Mouse (Mus musculus) left cerebral cortex, postnatal 10 days (tissue): ENCODE data around the gene Fbll1. TPM values are rescaled to one million over a fixed set of nuclear protein-coding genes. Genes with fewer than 3 reads are reported as not detected.
"Not testable (repeated sequence)": the region's sequence is repeated elsewhere in the genome, so short reads cannot be mapped to it uniquely, and the experiment has no call there.

Experiments
- DNase-seq, 2 experiments: peaks; one replicate each; pipeline ENCODE4 v3.0.0; 2021 to 2022; ENCODE audit warnings: low spot score in 2 of 2, mixed read lengths in 1 of 2; ENCODE audit errors: extremely low spot score in 1 of 2
- intact Hi-C: fragments of 180-260 bp; cut with DNase I; formaldehyde crosslinking; loops from one replicate; pipeline ENCODE4 v1.15.1; 2025
- total RNA-seq, 2 experiments: library from RNA; stranded (reverse); gene quantifications; 2 replicates each; pipeline ENCODE4 v1.2.3; 2021

Fbll1 gene
- total RNA-seq, 2 experiments from 2014 or later = 47.7 to 50.8 TPM

DNA sequence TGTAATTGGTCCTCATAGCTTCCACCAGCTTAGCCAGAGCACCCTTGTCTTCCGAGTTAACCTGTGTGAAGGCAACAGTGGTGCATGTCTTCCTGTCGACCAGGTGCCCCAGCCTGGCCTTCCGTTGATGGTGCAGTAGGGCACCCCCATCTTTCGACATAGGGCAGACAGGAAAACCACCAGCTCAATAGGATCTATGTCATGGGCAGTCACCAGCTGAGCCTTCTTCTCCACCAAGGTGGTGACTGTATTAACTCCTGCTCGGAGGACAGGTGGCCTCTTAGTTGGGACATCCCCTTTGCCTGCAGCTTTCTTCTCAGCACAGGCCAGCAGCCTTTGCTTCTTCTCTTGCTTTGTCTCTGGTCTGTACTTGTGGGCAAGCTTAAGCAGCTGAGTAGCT is 5.9 kb downstream of the Fbll1 start:
- intact Hi-C loops, DNase-seq: not testable (repeated sequence)

- intact Hi-C loops = loop anchor here (5.0 kb wide), 1 partner anchor 34 kb away; no protein-coding TSS in a partner anchor
Observed at GRCm38 (mm10) chr11:35788443-35788842, 10.2 kb downstream of the Fbll1 start.

DNA sequence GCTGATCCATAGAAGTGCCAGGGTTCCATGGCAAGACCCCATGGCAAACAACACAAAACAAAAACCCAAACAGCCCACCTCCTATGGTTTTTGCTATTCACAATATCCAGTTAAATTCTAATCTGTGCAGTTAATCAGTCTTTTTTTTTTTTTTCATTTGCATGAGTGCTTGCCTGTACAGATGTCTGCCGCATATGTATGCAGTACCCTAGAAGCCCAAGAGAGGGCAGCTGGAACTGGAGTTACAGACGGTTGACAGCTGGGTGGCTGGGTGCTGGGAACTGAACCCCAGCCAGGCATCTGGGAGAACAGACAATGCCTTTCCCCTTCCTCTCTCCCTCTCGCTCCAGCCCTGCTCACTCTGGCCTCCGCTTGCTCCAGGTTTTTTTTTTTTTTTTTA is 14.1 kb downstream of the Fbll1 start:
- intact Hi-C loops = no loop called here
- no peak for DNase-seq

More at GRCm38 (mm10) chr11:35788443-35788842, 10.2 kb downstream of the Fbll1 start:
- no peak for DNase-seq

DNA sequence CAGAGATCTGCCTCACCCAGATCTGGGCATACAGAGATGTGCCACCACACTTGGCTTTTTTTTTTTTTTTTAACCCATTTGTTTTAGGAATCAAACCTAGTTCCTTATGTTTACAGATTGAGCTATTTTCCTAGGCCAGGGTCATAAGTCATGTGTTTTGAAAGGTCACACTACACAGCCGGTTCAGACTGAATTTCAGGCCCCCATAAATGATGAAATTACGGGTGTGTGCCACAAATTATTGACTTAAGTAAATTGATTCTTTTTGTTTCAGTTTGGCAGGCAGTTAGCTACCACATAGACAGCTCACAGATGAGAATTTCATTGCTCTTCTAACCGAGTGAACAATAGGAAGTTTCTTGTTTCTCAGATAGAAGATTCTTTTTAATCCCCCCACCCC is 14.7 kb downstream of the Fbll1 start:
- intact Hi-C loops = no loop called here
- no peak for DNase-seq

DNA sequence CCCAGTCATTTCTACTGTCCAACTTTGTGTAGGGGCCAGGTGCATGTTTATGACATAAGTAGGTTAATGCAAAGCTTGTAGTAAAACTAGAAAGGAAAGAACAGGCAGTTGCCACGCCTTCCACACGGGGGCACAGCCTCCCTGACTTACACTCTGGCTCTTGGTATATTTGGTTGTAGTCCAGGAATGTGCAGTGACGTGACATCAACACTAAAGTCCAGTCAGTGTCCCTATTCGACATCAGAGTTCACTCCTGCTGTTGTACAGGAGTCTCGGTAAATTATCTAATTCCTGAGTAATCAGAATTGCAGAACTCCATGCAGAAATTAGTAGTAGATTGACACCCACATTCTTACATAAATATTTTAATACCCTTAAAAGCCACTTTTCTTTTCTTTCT is 15.6 kb downstream of the Fbll1 start:
- DNase-seq = no peak
- intact Hi-C loops = no loop called here

GRCm38 (mm10) chr11:35782444-35782843 is 16.2 kb downstream of the Fbll1 start:
- intact Hi-C loops = no loop called here
- DNase-seq = no peak

GRCm38 (mm10) chr11:35780336-35780735 is 18.3 kb downstream of the Fbll1 start:
- no peak for DNase-seq
- intact Hi-C loops = no loop called here

DNA sequence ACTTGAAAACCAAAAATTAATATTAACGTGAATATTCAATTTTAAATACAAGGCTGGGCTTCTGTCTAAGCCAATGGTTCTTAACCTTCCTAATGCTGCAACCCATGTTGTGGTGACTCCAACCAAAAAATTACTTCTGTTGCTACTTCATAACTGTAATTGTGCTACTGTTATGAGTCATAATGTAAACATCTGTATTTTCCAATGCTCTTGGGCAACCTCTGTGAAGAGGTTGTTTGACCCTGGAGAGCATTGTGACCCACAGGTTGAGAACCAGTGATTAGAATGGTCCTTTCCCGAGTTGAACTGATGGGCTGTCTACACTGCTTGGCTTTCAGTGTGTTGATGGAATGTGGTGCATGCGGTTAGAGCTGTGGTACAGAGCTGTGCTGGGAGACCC is 22.2 kb downstream of the Fbll1 start:
- DNase-seq = no peak
- intact Hi-C loops = no loop called here

GRCm38 (mm10) chr11:35775606-35776005 is 23.1 kb downstream of the Fbll1 start:
- DNase-seq = no peak
- intact Hi-C loops = no loop called here

DNA sequence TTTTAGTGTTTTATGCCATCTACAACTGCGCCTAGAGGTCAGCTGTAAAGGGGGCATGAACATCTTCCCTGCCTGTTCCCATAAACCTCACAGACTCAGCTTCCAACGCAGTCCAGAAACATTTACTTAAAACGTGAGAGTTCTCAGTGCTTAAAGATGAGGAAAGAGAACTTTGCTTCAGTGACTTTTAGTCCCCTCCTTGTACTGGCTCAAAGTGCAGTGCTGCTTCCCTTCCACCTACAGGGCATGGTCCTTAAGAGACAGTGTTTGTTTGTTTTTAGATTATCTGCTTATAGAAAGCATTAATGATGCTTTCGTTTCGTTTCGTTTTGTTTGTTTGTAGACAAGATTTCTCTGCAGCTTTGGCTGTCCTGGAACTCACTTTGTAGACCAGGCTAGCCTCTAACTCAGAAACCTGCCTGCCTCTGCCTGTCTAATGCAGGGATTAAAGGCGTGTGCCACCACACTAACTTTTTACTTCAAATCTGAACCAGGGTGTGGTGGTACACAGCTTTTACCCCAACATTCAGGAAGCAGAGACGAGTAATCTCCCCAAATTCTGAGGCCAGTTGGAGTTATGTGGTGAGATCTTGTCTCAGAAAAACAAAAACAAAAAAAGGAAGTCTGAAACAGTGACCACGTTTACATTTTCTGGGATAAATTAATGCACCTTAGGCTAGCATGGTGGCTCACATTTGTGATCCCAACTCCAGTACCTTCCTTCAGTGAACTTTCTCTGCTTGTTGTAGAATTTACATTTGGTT is 27.8 kb downstream of the Fbll1 start:
- no peak for DNase-seq
- intact Hi-C loops = no loop called here

- DNase-seq = peak; percentile 45 to 87
- intact Hi-C loops = no loop called here
Observed at GRCm38 (mm10) chr11:35769746-35770437, 28.8 kb downstream of the Fbll1 start.

GRCm38 (mm10) chr11:35769188-35769745 is 29.4 kb downstream of the Fbll1 start, which contains the start of gene Pank3:
Pank3 (plus strand) TSS chr11:35769484.
- peak; percentile 98 to 99 for DNase-seq
- intact Hi-C loops = no loop called here

- no peak for DNase-seq
- intact Hi-C loops = no loop called here
Observed at GRCm38 (mm10) chr11:35766845-35767244, 31.8 kb downstream of the Fbll1 start.

- intact Hi-C loops = no loop called here
- DNase-seq = no peak
Observed at GRCm38 (mm10) chr11:35760627-35761003, 38.1 kb downstream of the Fbll1 start.

GRCm38 (mm10) chr11:35760001-35760626 is 38.6 kb downstream of the Fbll1 start:
- DNase-seq = no peak
- intact Hi-C loops = no loop called here

DNA sequence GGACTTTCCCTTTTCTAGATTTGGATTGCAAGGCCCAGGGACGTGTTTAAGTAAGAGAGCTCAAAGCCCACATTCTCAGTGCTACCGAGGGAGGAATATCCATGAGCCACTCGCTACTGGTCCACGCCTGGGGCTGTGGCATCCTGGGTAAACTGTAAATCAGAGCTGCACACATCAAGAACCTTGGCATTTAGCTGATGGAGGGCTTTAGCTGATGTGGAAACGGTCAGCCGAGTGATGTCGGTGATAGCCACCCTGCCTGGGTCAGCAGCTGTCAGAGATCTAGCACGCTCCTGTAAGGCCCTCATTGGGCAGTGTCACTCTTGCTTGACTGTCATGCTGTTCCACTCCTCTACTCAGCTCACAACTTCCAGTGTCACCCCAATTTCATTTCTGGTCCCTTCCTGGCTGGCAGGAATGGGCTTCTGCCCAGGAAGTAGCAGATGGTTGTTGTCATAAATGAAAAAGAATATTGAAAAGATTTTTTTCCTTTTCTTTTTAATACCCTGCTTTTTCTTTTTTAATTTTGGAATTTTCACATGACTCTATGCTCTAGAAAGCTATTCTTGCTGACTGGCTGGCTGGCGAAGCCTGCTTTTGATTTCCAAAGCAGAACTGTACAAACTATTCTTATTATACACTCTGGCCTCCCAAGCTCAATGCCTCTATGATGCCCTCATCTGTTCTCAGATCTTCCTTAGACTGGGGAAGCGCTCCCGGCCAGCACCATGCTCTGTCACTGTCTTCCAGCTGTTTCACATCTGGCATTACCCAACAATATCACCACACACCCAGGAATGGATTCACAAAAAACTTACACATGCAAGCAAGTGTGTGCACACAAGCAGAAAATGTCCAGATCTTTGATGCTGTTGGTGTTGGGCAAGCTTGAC is 42.0 kb downstream of the Fbll1 start:
- intact Hi-C loops = no loop called here
- no peak for DNase-seq

- no peak for DNase-seq
- intact Hi-C loops = no loop called here
Observed at GRCm38 (mm10) chr11:35755546-35755945, 43.1 kb downstream of the Fbll1 start.

DNA sequence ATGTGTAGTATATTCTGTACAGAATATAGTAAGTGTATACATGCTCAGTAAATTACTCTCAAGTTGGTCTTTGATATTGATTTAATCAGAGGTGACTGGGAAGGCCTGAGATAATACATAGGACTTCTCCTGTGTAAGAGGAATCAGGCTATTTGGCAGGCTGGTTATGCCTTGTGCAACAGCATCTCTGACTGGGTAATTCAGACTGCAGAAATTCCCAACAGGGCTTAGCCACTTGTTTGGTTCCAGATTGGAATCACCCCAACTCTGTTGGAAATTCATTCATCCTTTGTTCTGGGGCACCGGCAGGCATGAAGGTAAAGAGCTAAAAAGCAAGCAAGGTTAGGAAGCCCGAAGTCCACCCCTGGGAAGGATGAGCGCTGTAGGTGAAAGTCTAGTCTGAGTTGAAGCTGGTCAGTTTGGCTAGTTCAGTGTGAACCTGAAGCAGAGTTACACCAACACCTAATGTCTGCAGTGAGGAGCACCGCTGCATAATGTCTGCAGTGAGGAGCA is 43.7 kb downstream of the Fbll1 start:
- no peak for DNase-seq
- intact Hi-C loops = no loop called here
